Mouse (Mus musculus): ENCODE measurements around the gene Ecsit. TPM values are rescaled to one million over a fixed set of nuclear protein-coding genes. Genes with fewer than 3 reads are reported as not detected.

Ecsit gene
- polyA plus RNA-seq, 1 experiment from 2014 or later: 40.4 TPM

DNA sequence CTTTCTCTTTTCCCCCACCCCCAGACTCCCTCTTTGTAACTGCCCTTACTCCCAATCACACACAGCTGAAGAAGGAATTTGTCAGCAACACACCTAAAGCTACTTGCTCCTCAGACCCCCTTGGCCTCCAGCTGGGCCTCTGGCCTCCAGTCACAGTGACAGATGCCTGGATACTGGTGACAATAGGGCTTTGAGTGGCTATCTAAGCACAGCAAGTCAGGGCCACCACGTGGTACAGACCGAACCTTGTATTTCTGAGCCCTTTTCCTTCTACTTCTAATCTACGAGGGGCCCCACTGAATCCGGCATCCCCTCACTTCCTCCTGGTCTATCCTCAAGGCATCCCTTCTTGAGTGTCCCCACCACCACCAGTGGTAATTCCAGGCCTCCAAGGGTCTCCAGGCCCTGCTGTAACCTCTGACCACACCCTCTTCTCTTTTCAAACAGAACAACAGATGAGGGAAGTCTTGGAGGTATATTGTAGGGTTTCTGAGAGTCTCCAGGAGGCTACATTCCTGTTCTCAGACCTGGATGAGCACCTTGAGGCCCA, 35.4 kb downstream of the Ecsit start:
- ATAC-seq (ENCODE audit: insufficient read depth, low FRiP score, low read depth): no peak
- Histone ChIP-seq H3K27me3 (replicated peaks) (peaks cover 50% of the 10 kb centered on the region), H3K4me3 (replicated peaks) (peak overlapping the region; percentile 37; the same call in 1 of the 2 replicates), H3K9ac (no peak overlapping the region), H3K9me3 (no peaks in the 10 kb centered on the region), H3K4me2 (peak overlapping the region; percentile 78; the same call in 1 of the 2 replicates), H3K36me3 (no peaks in the 10 kb centered on the region), H3K27ac (no peak overlapping the region), H3K4me1 (peaks cover 23% of the 10 kb centered on the region)
- WGBS: 48% methylated on average over 4 of the region's 4 CpGs

- Histone ChIP-seq H3K9me3 (no peaks in the 10 kb centered on the region), H3K4me3 (replicated peaks) (no peak overlapping the region), H3K4me2 (no peak overlapping the region), H3K27ac (no peak overlapping the region), H3K36me3 (no peaks in the 10 kb centered on the region), H3K9ac (no peak overlapping the region), H3K27me3 (replicated peaks) (peaks cover 45% of the 10 kb centered on the region), H3K4me1 (peaks cover 19% of the 10 kb centered on the region)
- WGBS: 52% methylated on average over 11 of the region's 11 CpGs
- ATAC-seq (ENCODE audit: insufficient read depth, low FRiP score, low read depth): no peak
Observed at GRCm38 (mm10) chr9:22049315-22049714, 35.9 kb downstream of the Ecsit start.

- no peak for ATAC-seq (ENCODE audit: insufficient read depth, low FRiP score, low read depth)
- H3K9me3 ChIP-seq: no peaks in the 10 kb centered on the region
- H3K36me3 ChIP-seq: no peaks in the 10 kb centered on the region
- 46% methylated on average over 9 of the region's 9 CpGs for WGBS
- no peak overlapping the region for H3K9ac ChIP-seq
- H3K27me3 ChIP-seq (replicated peaks): peaks cover 32% of the 10 kb centered on the region
- peaks cover 19% of the 10 kb centered on the region for H3K4me1 ChIP-seq
- no peak overlapping the region for H3K4me2 ChIP-seq
- no peak overlapping the region for H3K4me3 ChIP-seq (replicated peaks)
- no peak overlapping the region for H3K27ac ChIP-seq
Observed at GRCm38 (mm10) chr9:22047329-22047728, 37.9 kb downstream of the Ecsit start.

DNA sequence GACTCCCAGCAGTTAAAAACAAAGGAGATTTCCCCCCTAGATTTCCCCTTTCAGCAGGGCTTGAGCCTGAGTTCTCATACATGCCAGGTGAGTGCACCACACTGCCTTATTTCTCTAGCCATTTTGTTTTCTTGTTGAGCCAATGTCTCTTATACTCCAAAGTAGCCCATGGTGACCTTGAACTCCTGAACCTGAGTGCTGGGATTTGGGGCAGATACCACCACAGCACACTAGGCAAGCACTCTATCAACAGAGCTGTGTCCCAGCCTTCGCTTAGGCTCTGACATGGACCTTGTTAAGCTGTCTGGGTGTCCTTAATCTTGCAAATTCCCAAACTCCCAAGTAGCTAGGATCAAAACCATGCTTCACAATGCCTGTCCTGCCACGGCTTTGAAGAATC, 43.4 kb downstream of the Ecsit start:
- Histone ChIP-seq H3K36me3 (no peaks in the 10 kb centered on the region), H3K4me1 (no peaks in the 10 kb centered on the region), H3K4me2 (no peak overlapping the region), H3K4me3 (replicated peaks) (no peak overlapping the region), H3K27ac (no peak overlapping the region), H3K9me3 (no peaks in the 10 kb centered on the region), H3K9ac (no peak overlapping the region), H3K27me3 (replicated peaks) (no peaks in the 10 kb centered on the region)
- ATAC-seq (ENCODE audit: insufficient read depth, low FRiP score, low read depth): no peak
- WGBS: 67% methylated on average over 2 of the region's 2 CpGs

DNA sequence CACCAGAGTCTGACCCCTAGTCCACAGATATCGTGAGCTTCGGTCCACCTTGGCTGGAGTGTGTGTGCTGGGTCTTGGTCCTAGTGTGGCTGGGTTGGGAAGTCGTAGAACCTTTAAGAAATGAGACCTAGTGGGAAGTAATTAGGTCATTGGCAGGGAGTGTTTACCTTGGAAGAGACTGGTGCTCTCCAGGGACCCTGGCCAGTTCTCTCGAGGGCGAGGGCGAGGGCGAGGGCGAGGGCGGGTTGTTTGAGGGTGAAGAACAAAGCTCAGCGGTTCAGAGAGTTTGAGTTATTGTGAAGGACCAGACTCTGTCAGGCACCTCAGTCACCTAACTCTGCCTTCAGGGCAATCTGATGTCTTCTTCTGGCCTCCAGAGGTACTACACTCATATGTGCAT, 47.4 kb downstream of the Ecsit start:
- no peaks in the 10 kb centered on the region for H3K4me1 ChIP-seq
- H3K36me3 ChIP-seq: no peaks in the 10 kb centered on the region
- H3K9ac ChIP-seq: no peak overlapping the region
- H3K4me3 ChIP-seq (replicated peaks): no peak overlapping the region
- H3K27ac ChIP-seq: no peak overlapping the region
- no peak overlapping the region for H3K4me2 ChIP-seq
- 68% methylated on average over 10 of the region's 10 CpGs for WGBS
- H3K27me3 ChIP-seq (replicated peaks): no peaks in the 10 kb centered on the region
- H3K9me3 ChIP-seq: no peaks in the 10 kb centered on the region
- no peak for ATAC-seq (ENCODE audit: insufficient read depth, low FRiP score, low read depth)

- WGBS: 51% methylated on average over 6 of the region's 6 CpGs
- ATAC-seq (ENCODE audit: insufficient read depth, low FRiP score, low read depth): no peak
- Histone ChIP-seq H3K36me3 (no peaks in the 10 kb centered on the region), H3K4me2 (no peak overlapping the region), H3K9ac (no peak overlapping the region), H3K4me1 (no peaks in the 10 kb centered on the region), H3K27ac (no peak overlapping the region), H3K27me3 (replicated peaks) (no peaks in the 10 kb centered on the region), H3K4me3 (replicated peaks) (no peak overlapping the region), H3K9me3 (no peaks in the 10 kb centered on the region)
Observed at GRCm38 (mm10) chr9:22035300-22036044, 49.8 kb downstream of the Ecsit start.

DNA sequence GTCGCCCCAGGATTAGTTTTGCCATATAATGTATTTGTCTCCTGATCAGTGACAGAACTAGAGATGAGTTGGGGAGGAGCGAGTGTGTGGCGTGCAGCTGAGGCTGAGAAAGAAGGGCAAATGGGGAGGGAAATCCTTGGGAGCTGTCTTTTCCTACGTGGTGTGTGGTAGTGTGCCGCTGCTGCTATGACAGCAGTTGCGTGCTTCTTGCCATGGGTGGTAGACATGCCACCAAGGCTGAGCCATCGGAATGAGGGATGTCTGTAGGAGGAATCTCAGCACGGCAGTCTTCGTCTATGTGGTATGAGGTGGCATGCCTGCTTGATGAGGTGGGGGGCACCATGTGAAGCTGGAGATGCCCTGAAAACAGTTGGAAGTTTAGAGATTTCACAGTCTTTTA, 54.9 kb downstream of the Ecsit start:
- Histone ChIP-seq H3K27ac (no peak overlapping the region), H3K36me3 (no peaks in the 10 kb centered on the region), H3K4me1 (no peaks in the 10 kb centered on the region), H3K4me2 (no peak overlapping the region), H3K9ac (no peak overlapping the region), H3K9me3 (no peaks in the 10 kb centered on the region), H3K27me3 (replicated peaks) (no peaks in the 10 kb centered on the region), H3K4me3 (replicated peaks) (no peak overlapping the region)
- no peak for ATAC-seq (ENCODE audit: insufficient read depth, low FRiP score, low read depth)
- WGBS: 91% methylated on average over 9 of the region's 9 CpGs

GRCm38 (mm10) chr9:22028467-22028866, 56.8 kb downstream of the Ecsit start:
- 46% methylated on average over 7 of the region's 7 CpGs for WGBS
- Histone ChIP-seq H3K36me3 (no peaks in the 10 kb centered on the region), H3K9me3 (no peaks in the 10 kb centered on the region), H3K9ac (no peak overlapping the region), H3K4me3 (replicated peaks) (no peak overlapping the region), H3K4me2 (no peak overlapping the region), H3K27me3 (replicated peaks) (no peaks in the 10 kb centered on the region), H3K4me1 (no peaks in the 10 kb centered on the region), H3K27ac (no peak overlapping the region)
- ATAC-seq (ENCODE audit: insufficient read depth, low FRiP score, low read depth): no peak

GRCm38 (mm10) chr9:22024592-22024991, 60.6 kb downstream of the Ecsit start:
- H3K27me3 ChIP-seq (replicated peaks): no peaks in the 10 kb centered on the region
- 49% methylated on average over 8 of the region's 8 CpGs for WGBS
- H3K9ac ChIP-seq: no peak overlapping the region
- no peaks in the 10 kb centered on the region for H3K36me3 ChIP-seq
- H3K4me1 ChIP-seq: no peaks in the 10 kb centered on the region
- no peak for ATAC-seq (ENCODE audit: insufficient read depth, low FRiP score, low read depth)
- H3K4me2 ChIP-seq: no peak overlapping the region
- H3K4me3 ChIP-seq (replicated peaks): no peak overlapping the region
- H3K9me3 ChIP-seq: no peaks in the 10 kb centered on the region
- H3K27ac ChIP-seq: no peak overlapping the region

Small RNAs within 50 kb of the gene (microRNA-seq; reads per million reads assigned to microRNA genes)
- not detected for gene Mir7084

Other genes starting within 250 kb of the Ecsit start
- gene Angptl8, start 249.9 kb downstream of the Ecsit start, polyA plus RNA-seq (2015; fragmentation: Nextera tagmentation; extraction: Ambion mirVana): 5.9 and 8.1 TPM in 2 replicates
- 41.8 and 44.7 TPM in 2 replicates for gene Dock6, start 232.8 kb downstream of the Ecsit start, polyA plus RNA-seq (2015; fragmentation: Nextera tagmentation; extraction: Ambion mirVana)
- gene Rab3d, start 167.2 kb downstream of the Ecsit start, polyA plus RNA-seq (2015; fragmentation: Nextera tagmentation; extraction: Ambion mirVana): 72.0 and 75.8 TPM in 2 replicates
- gene Ccdc159, start 158.0 kb downstream of the Ecsit start, polyA plus RNA-seq (2015; fragmentation: Nextera tagmentation; extraction: Ambion mirVana): 4.4 and 5.2 TPM in 2 replicates
- 70.7 and 74.5 TPM in 2 replicates for gene Tmem205, start 157.9 kb downstream of the Ecsit start, polyA plus RNA-seq (2015; fragmentation: Nextera tagmentation; extraction: Ambion mirVana)
- 7.9 and 8.1 TPM in 2 replicates for gene Plppr2, start 148.4 kb downstream of the Ecsit start, polyA plus RNA-seq (2015; fragmentation: Nextera tagmentation; extraction: Ambion mirVana)
- gene Swsap1, start 129.7 kb downstream of the Ecsit start, polyA plus RNA-seq (2015; fragmentation: Nextera tagmentation; extraction: Ambion mirVana): 6.2 and 6.6 TPM in 2 replicates
- 8.5 and 14.7 TPM in 2 replicates for gene Epor, start 121.9 kb downstream of the Ecsit start, polyA plus RNA-seq (2015; fragmentation: Nextera tagmentation; extraction: Ambion mirVana)
- gene Rgl3, start 96.0 kb downstream of the Ecsit start, polyA plus RNA-seq (2015; fragmentation: Nextera tagmentation; extraction: Ambion mirVana): 5.0 TPM in 2 replicates
- gene Ccdc151, start 82.8 kb downstream of the Ecsit start, polyA plus RNA-seq (2015; fragmentation: Nextera tagmentation; extraction: Ambion mirVana): 0.32 and 0.45 TPM in 2 replicates
- 105 and 113 TPM in 2 replicates for gene Prkcsh, start 82.6 kb downstream of the Ecsit start, polyA plus RNA-seq (2015; fragmentation: Nextera tagmentation; extraction: Ambion mirVana)
- 2.8 TPM in 2 replicates for gene Elavl3, start 33.4 kb downstream of the Ecsit start, polyA plus RNA-seq (2015; fragmentation: Nextera tagmentation; extraction: Ambion mirVana)
- not detected in 2 replicates for gene Gm49318, start 14.2 kb downstream of the Ecsit start, polyA plus RNA-seq (2015; fragmentation: Nextera tagmentation; extraction: Ambion mirVana)
- gene Zfp653, start 14.1 kb downstream of the Ecsit start, polyA plus RNA-seq (2015; fragmentation: Nextera tagmentation; extraction: Ambion mirVana): 12.6 and 14.1 TPM in 2 replicates
- gene Cnn1, start 13.8 kb upstream of the Ecsit start, polyA plus RNA-seq (2015; fragmentation: Nextera tagmentation; extraction: Ambion mirVana): 403 and 444 TPM in 2 replicates
- gene Elof1, start 31.7 kb upstream of the Ecsit start, polyA plus RNA-seq (2015; fragmentation: Nextera tagmentation; extraction: Ambion mirVana): 163 and 165 TPM in 2 replicates
- gene Acp5, start 50.3 kb upstream of the Ecsit start, polyA plus RNA-seq (2015; fragmentation: Nextera tagmentation; extraction: Ambion mirVana): 29.4 and 38.3 TPM in 2 replicates
- 88.6 and 97.2 TPM in 2 replicates for gene Pigyl, start 71.4 kb upstream of the Ecsit start, polyA plus RNA-seq (2015; fragmentation: Nextera tagmentation; extraction: Ambion mirVana)
- gene Zfp872, start 102.7 kb upstream of the Ecsit start, polyA plus RNA-seq (2015; fragmentation: Nextera tagmentation; extraction: Ambion mirVana): 1.7 and 1.9 TPM in 2 replicates
- gene Zfp809, start 140.3 kb upstream of the Ecsit start, polyA plus RNA-seq (2015; fragmentation: Nextera tagmentation; extraction: Ambion mirVana): 31.1 and 33.5 TPM in 2 replicates
- gene Zfp599, start 174.5 kb upstream of the Ecsit start, polyA plus RNA-seq (2015; fragmentation: Nextera tagmentation; extraction: Ambion mirVana): 3.9 and 4.4 TPM in 2 replicates
- gene Zfp810, start 222.2 kb upstream of the Ecsit start, polyA plus RNA-seq (2015; fragmentation: Nextera tagmentation; extraction: Ambion mirVana): 15.7 and 20.1 TPM in 2 replicates